Mouse (Mus musculus): ENCODE results near the gene Bbs1. TPM values are rescaled to one million over a fixed set of nuclear protein-coding genes. Genes with fewer than 3 reads are reported as not detected.

The Bbs1 gene
- polyA plus RNA-seq, 1 experiment from 2014 or later: 2.8 TPM

GRCm38 (mm10) chr19:4847490-4847889 is 58.9 kb downstream of the Bbs1 start:
- no peak overlapping the region for H3K4me2 ChIP-seq (ENCODE audit: low read depth, low read length)
- no peaks in the 10 kb centered on the region for H3K9me3 ChIP-seq (ENCODE audit: control insufficient read depth, low read length)
- 29% methylated on average over 7 of the region's 7 CpGs for WGBS
- H3K27me3 ChIP-seq (replicated peaks; ENCODE audit: control insufficient read depth, insufficient read depth, low read length): 0 out of 2 replicates have a peak, but pooled peaks cover 1% of the 10 kb centered on the region
- ATAC-seq: no peak
- H3K4me3 ChIP-seq (ENCODE audit: low read length): no peak overlapping the region
- H3K9ac ChIP-seq (ENCODE audit: low read depth, low read length): no peak overlapping the region
- H3K4me1 ChIP-seq (ENCODE audit: control insufficient read depth, insufficient read depth, low read length): no peaks in the 10 kb centered on the region
- no peaks in the 10 kb centered on the region for H3K36me3 ChIP-seq (ENCODE audit: control insufficient read depth, insufficient read depth, low read length)
- H3K27ac ChIP-seq (ENCODE audit: low read length): no peak overlapping the region

GRCm38 (mm10) chr19:4845846-4846245 is 60.6 kb downstream of the Bbs1 start:
- no peak for ATAC-seq
- no peak overlapping the region for H3K4me3 ChIP-seq (ENCODE audit: low read length)
- H3K9me3 ChIP-seq (ENCODE audit: control insufficient read depth, low read length): no peaks in the 10 kb centered on the region
- H3K27ac ChIP-seq (ENCODE audit: low read length): no peak overlapping the region
- no peaks in the 10 kb centered on the region for H3K4me1 ChIP-seq (ENCODE audit: control insufficient read depth, insufficient read depth, low read length)
- 59% methylated on average over 2 of the region's 2 CpGs for WGBS
- H3K36me3 ChIP-seq (ENCODE audit: control insufficient read depth, insufficient read depth, low read length): no peaks in the 10 kb centered on the region
- H3K4me2 ChIP-seq (ENCODE audit: low read depth, low read length): no peak overlapping the region
- peaks cover 3% of the 10 kb centered on the region; the same call in 1 of the 2 replicates for H3K27me3 ChIP-seq (replicated peaks; ENCODE audit: control insufficient read depth, insufficient read depth, low read length)
- no peak overlapping the region for H3K9ac ChIP-seq (ENCODE audit: low read depth, low read length)

- H3K4me2 ChIP-seq (ENCODE audit: low read depth, low read length): no peak overlapping the region
- H3K4me3 ChIP-seq (ENCODE audit: low read length): no peak overlapping the region
- no peak for ATAC-seq
- H3K36me3 ChIP-seq (ENCODE audit: control insufficient read depth, insufficient read depth, low read length): no peaks in the 10 kb centered on the region
- peaks cover 11% of the 10 kb centered on the region for H3K4me1 ChIP-seq (ENCODE audit: control insufficient read depth, insufficient read depth, low read length)
- 67% methylated on average over 2 of the region's 2 CpGs for whole genome bisulfite sequencing
- H3K27ac ChIP-seq (ENCODE audit: low read length): no peak overlapping the region
- no peak overlapping the region for H3K9ac ChIP-seq (ENCODE audit: low read depth, low read length)
- H3K9me3 ChIP-seq (ENCODE audit: control insufficient read depth, low read length): no peaks in the 10 kb centered on the region
- peaks cover 9% of the 10 kb centered on the region; the same call in 1 of the 2 replicates for H3K27me3 ChIP-seq (replicated peaks; ENCODE audit: control insufficient read depth, insufficient read depth, low read length)
These were observed 63.8 kb downstream of the Bbs1 start for GRCm38 (mm10) chr19:4842611-4843010.

GRCm38 (mm10) chr19:4840848-4841247 is 65.6 kb downstream of the Bbs1 start:
- Histone ChIP-seq H3K4me3 (ENCODE audit: low read length) (no peak overlapping the region), H3K4me1 (ENCODE audit: control insufficient read depth, insufficient read depth, low read length) (peaks cover 14% of the 10 kb centered on the region), H3K9ac (ENCODE audit: low read depth, low read length) (no peak overlapping the region), H3K27ac (ENCODE audit: low read length) (no peak overlapping the region), H3K36me3 (ENCODE audit: control insufficient read depth, insufficient read depth, low read length) (no peaks in the 10 kb centered on the region), H3K4me2 (ENCODE audit: low read depth, low read length) (no peak overlapping the region), H3K9me3 (ENCODE audit: control insufficient read depth, low read length) (no peaks in the 10 kb centered on the region), H3K27me3 (replicated peaks; ENCODE audit: control insufficient read depth, insufficient read depth, low read length) (peaks cover 9% of the 10 kb centered on the region; the same call in 1 of the 2 replicates)
- no peak for ATAC-seq
- 80% methylated on average over 9 of the region's 9 CpGs for WGBS

GRCm38 (mm10) chr19:4839149-4839548 is 67.3 kb downstream of the Bbs1 start, which contains the start of the genes Ccs and Ccdc87:
Gene Ccs (minus strand): TSS chr19:4839332.
Gene Ccdc87 (plus strand): TSS chr19:4839366.
- Histone ChIP-seq H3K36me3 (ENCODE audit: control insufficient read depth, insufficient read depth, low read length) (no peaks in the 10 kb centered on the region), H3K27ac (ENCODE audit: low read length) (no peak within 1 kb of the TSS), H3K4me1 (ENCODE audit: control insufficient read depth, insufficient read depth, low read length) (peaks cover 14% of the 10 kb centered on the region), H3K4me3 (ENCODE audit: low read length) (peak within 1 kb of the TSS; percentile 63), H3K4me2 (ENCODE audit: low read depth, low read length) (peak within 1 kb of the TSS; percentile 97), H3K27me3 (replicated peaks; ENCODE audit: control insufficient read depth, insufficient read depth, low read length) (peaks cover 9% of the 10 kb centered on the region; the same call in 1 of the 2 replicates), H3K9me3 (ENCODE audit: control insufficient read depth, low read length) (no peaks in the 10 kb centered on the region), H3K9ac (ENCODE audit: low read depth, low read length) (peak within 1 kb of the TSS; percentile 78)
- 0% methylated on average over 25 of the region's 25 CpGs for WGBS
- ATAC-seq: peak; percentile 99

GRCm38 (mm10) chr19:4838526-4839140 is 67.8 kb downstream of the Bbs1 start:
- 29% methylated on average over 10 of the region's 10 CpGs for WGBS
- Histone ChIP-seq H3K4me3 (ENCODE audit: low read length) (peak overlapping the region; percentile 63), H3K9me3 (ENCODE audit: control insufficient read depth, low read length) (no peaks in the 10 kb centered on the region), H3K36me3 (ENCODE audit: control insufficient read depth, insufficient read depth, low read length) (no peaks in the 10 kb centered on the region), H3K27me3 (replicated peaks; ENCODE audit: control insufficient read depth, insufficient read depth, low read length) (peaks cover 9% of the 10 kb centered on the region; the same call in 1 of the 2 replicates), H3K4me1 (ENCODE audit: control insufficient read depth, insufficient read depth, low read length) (peaks cover 14% of the 10 kb centered on the region), H3K27ac (ENCODE audit: low read length) (no peak overlapping the region), H3K9ac (ENCODE audit: low read depth, low read length) (peak overlapping the region; percentile 78), H3K4me2 (ENCODE audit: low read depth, low read length) (peak overlapping the region; percentile 97)
- ATAC-seq: peak; percentile 49

- H3K27me3 ChIP-seq (replicated peaks; ENCODE audit: control insufficient read depth, insufficient read depth, low read length): peaks cover 9% of the 10 kb centered on the region; the same call in 1 of the 2 replicates
- no peak for ATAC-seq
- no peak overlapping the region for H3K9ac ChIP-seq (ENCODE audit: low read depth, low read length)
- no peaks in the 10 kb centered on the region for H3K9me3 ChIP-seq (ENCODE audit: control insufficient read depth, low read length)
- no peak overlapping the region for H3K4me3 ChIP-seq (ENCODE audit: low read length)
- WGBS: 97% methylated on average over 6 of the region's 6 CpGs
- H3K4me1 ChIP-seq (ENCODE audit: control insufficient read depth, insufficient read depth, low read length): peaks cover 14% of the 10 kb centered on the region
- H3K36me3 ChIP-seq (ENCODE audit: control insufficient read depth, insufficient read depth, low read length): no peaks in the 10 kb centered on the region
- no peak overlapping the region for H3K27ac ChIP-seq (ENCODE audit: low read length)
- no peak overlapping the region for H3K4me2 ChIP-seq (ENCODE audit: low read depth, low read length)
These were observed 69.4 kb downstream of the Bbs1 start for GRCm38 (mm10) chr19:4837049-4837448.

Other genes with a start within 250 kb of the Bbs1 start
- 1.1 and 2.1 TPM in 2 replicates for gene Gm960, start 208.0 kb downstream of the Bbs1 start, polyA plus RNA-seq (2015; fragmentation: Nextera tagmentation; extraction: Ambion mirVana)
- 0.77 and 0.88 TPM in 2 replicates for gene Sptbn2, start 195.5 kb downstream of the Bbs1 start, polyA plus RNA-seq (2015; fragmentation: Nextera tagmentation; extraction: Ambion mirVana)
- gene Rbm4b, start 150.1 kb downstream of the Bbs1 start, polyA plus RNA-seq (2015; fragmentation: Nextera tagmentation; extraction: Ambion mirVana): 38.5 and 41.6 TPM in 2 replicates
- gene Rbm4, start 112.7 kb downstream of the Bbs1 start, polyA plus RNA-seq (2015; fragmentation: Nextera tagmentation; extraction: Ambion mirVana): 47.3 and 49.4 TPM in 2 replicates
- 29.4 and 30.1 TPM in 2 replicates for gene Gm21992, start 95.0 kb downstream of the Bbs1 start, polyA plus RNA-seq (2015; fragmentation: Nextera tagmentation; extraction: Ambion mirVana)
- 73.1 and 77.0 TPM in 2 replicates for gene Rbm14, start 95.0 kb downstream of the Bbs1 start, polyA plus RNA-seq (2015; fragmentation: Nextera tagmentation; extraction: Ambion mirVana)
- 61.4 and 65.8 TPM in 2 replicates for gene Ccs, start 67.3 kb downstream of the Bbs1 start, polyA plus RNA-seq (2015; fragmentation: Nextera tagmentation; extraction: Ambion mirVana)
- gene Ccdc87, start 67.3 kb downstream of the Bbs1 start, polyA plus RNA-seq (2015; fragmentation: Nextera tagmentation; extraction: Ambion mirVana): 0.06 TPM in 1 of 2 replicates, not detected in the other
- 24.0 and 26.3 TPM in 2 replicates for gene Ctsf, start 51.5 kb downstream of the Bbs1 start, polyA plus RNA-seq (2015; fragmentation: Nextera tagmentation; extraction: Ambion mirVana)
- 1.1 and 1.3 TPM in 2 replicates for gene Actn3, start 28.7 kb downstream of the Bbs1 start, polyA plus RNA-seq (2015; fragmentation: Nextera tagmentation; extraction: Ambion mirVana)
- gene Zdhhc24, start 28.0 kb downstream of the Bbs1 start, polyA plus RNA-seq (2015; fragmentation: Nextera tagmentation; extraction: Ambion mirVana): 10.9 and 11.1 TPM in 2 replicates
- 137 and 138 TPM in 2 replicates for gene Dpp3, start 21.7 kb upstream of the Bbs1 start, polyA plus RNA-seq (2015; fragmentation: Nextera tagmentation; extraction: Ambion mirVana)
- 1.3 and 1.6 TPM in 2 replicates for gene Peli3, start 36.5 kb upstream of the Bbs1 start, polyA plus RNA-seq (2015; fragmentation: Nextera tagmentation; extraction: Ambion mirVana)
- 88.1 and 98.2 TPM in 2 replicates for gene Mrpl11, start 55.5 kb upstream of the Bbs1 start, polyA plus RNA-seq (2015; fragmentation: Nextera tagmentation; extraction: Ambion mirVana)
- 0.13 and 0.22 TPM in 2 replicates for gene Npas4, start 83.7 kb upstream of the Bbs1 start, polyA plus RNA-seq (2015; fragmentation: Nextera tagmentation; extraction: Ambion mirVana)
- 4.5 and 5.4 TPM in 2 replicates for gene Slc29a2, start 117.2 kb upstream of the Bbs1 start, polyA plus RNA-seq (2015; fragmentation: Nextera tagmentation; extraction: Ambion mirVana)
- gene B4gat1, start 132.2 kb upstream of the Bbs1 start, polyA plus RNA-seq (2015; fragmentation: Nextera tagmentation; extraction: Ambion mirVana): 34.2 and 39.3 TPM in 2 replicates
- 0.92 and 1.5 TPM in 2 replicates for gene AC124502.3, start 132.3 kb upstream of the Bbs1 start, polyA plus RNA-seq (2015; fragmentation: Nextera tagmentation; extraction: Ambion mirVana)
- gene Brms1, start 134.7 kb upstream of the Bbs1 start, polyA plus RNA-seq (2015; fragmentation: Nextera tagmentation; extraction: Ambion mirVana): 43.7 and 44.1 TPM in 2 replicates
- gene Rin1, start 143.9 kb upstream of the Bbs1 start, polyA plus RNA-seq (2015; fragmentation: Nextera tagmentation; extraction: Ambion mirVana): 2.5 and 2.8 TPM in 2 replicates
- gene Cd248, start 161.4 kb upstream of the Bbs1 start, polyA plus RNA-seq (2015; fragmentation: Nextera tagmentation; extraction: Ambion mirVana): 42.8 and 49.6 TPM in 2 replicates
- 4.7 and 5.1 TPM in 2 replicates for gene Tmem151a, start 178.9 kb upstream of the Bbs1 start, polyA plus RNA-seq (2015; fragmentation: Nextera tagmentation; extraction: Ambion mirVana)
- gene Yif1a, start 181.9 kb upstream of the Bbs1 start, polyA plus RNA-seq (2015; fragmentation: Nextera tagmentation; extraction: Ambion mirVana): 155 and 176 TPM in 2 replicates
- gene Cnih2, start 191.9 kb upstream of the Bbs1 start, polyA plus RNA-seq (2015; fragmentation: Nextera tagmentation; extraction: Ambion mirVana): 8.1 and 8.3 TPM in 2 replicates
- 241 and 244 TPM in 2 replicates for gene Rab1b, start 200.4 kb upstream of the Bbs1 start, polyA plus RNA-seq (2015; fragmentation: Nextera tagmentation; extraction: Ambion mirVana)
- 12.7 and 13.6 TPM in 2 replicates for gene Klc2, start 211.9 kb upstream of the Bbs1 start, polyA plus RNA-seq (2015; fragmentation: Nextera tagmentation; extraction: Ambion mirVana)